Mouse (Mus musculus): Measurements from ENCODE around the gene Baz1b. TPM values are rescaled to one million over a fixed set of nuclear protein-coding genes. Genes with fewer than 3 reads are reported as not detected.

Baz1b gene
- total RNA-seq, 1 experiment, result 70.1 TPM

- TF ChIP-seq MAFK (IDR thresholded peaks at IDR 0.05; ENCODE audit: insufficient read depth, low read depth, low read length) (no peak), ZNF384 (IDR thresholded peaks at IDR 0.05; ENCODE audit: low read depth, low read length) (no peak), HCFC1 (IDR thresholded peaks at IDR 0.05; ENCODE audit: borderline replicate concordance, insufficient read depth, low read length) (no peak), CHD2 (IDR thresholded peaks at IDR 0.05; ENCODE audit: low read depth, low read length) (no peak), ZC3H11A (IDR thresholded peaks at IDR 0.05; ENCODE audit: borderline replicate concordance, low read depth, low read length) (no peak)
- Histone ChIP-seq H3K4me1 (ENCODE audit: control insufficient read depth in 2 of 2, insufficient read depth in 2 of 2, low read length in 2 of 2, poor library complexity in 1 of 2) (no peaks in the 10 kb centered on the region; a peak in 1 of 4 replicates), H3K9ac (ENCODE audit: insufficient read depth, low read depth, low read length, poor library complexity, severe bottlenecking) (no peak overlapping the region), H3K9me3 (ENCODE audit: control insufficient read depth, insufficient read depth, low read depth, low read length) (no peaks in the 10 kb centered on the region), H3K36me3 (ENCODE audit: control insufficient read depth, insufficient read depth, low read length, poor library complexity, severe bottlenecking) (peaks cover 18% of the 10 kb centered on the region), H3K4me3 (ENCODE audit: insufficient read depth in 1 of 2, low read depth in 1 of 2, low read length in 2 of 2, poor library complexity in 1 of 2, severe bottlenecking in 1 of 2) (no peak overlapping the region), H3K27ac (ENCODE audit: insufficient read depth, low read depth, low read length, poor library complexity, severe bottlenecking) (no peak overlapping the region)
- in situ Hi-C loops (cut with MboI; ENCODE audit: low sequenced_read_pairs in 2 of 2, unreplicated experiment in 2 of 2), result no loop called here
- DNase-seq (ENCODE audit: low read depth, low spot score), result no peak
Measured at GRCm38 (mm10) chr5:135192431-135192830, 5.4 kb downstream of the Baz1b start.

DNA sequence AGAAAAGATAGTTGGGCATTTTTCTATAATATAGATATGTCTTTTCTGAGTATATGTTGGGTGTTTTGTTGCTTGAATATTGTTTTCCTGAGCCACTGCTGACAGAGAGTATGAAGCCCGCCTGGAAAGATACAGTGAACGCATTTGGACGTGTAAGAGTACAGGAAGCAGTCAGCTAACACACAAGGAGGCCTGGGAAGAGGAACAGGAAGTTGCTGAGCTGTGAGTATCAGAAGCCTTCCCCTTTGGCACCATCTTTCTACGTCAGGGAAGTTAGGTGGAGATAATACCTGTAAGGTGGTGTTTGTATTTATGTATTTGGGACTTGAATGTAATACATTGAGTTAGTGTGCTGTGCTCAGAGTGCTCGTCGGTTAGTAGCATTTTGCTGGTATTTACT is 9.3 kb downstream of the Baz1b start:
- Histone ChIP-seq H3K9me3 (ENCODE audit: control insufficient read depth, insufficient read depth, low read depth, low read length) (no peaks in the 10 kb centered on the region), H3K9ac (ENCODE audit: insufficient read depth, low read depth, low read length, poor library complexity, severe bottlenecking) (no peak overlapping the region), H3K4me1 (ENCODE audit: control insufficient read depth in 2 of 2, insufficient read depth in 2 of 2, low read length in 2 of 2, poor library complexity in 1 of 2) (no peaks in the 10 kb centered on the region; a peak in 1 of 4 replicates), H3K36me3 (ENCODE audit: control insufficient read depth, insufficient read depth, low read length, poor library complexity, severe bottlenecking) (peaks cover 18% of the 10 kb centered on the region), H3K27ac (ENCODE audit: insufficient read depth, low read depth, low read length, poor library complexity, severe bottlenecking) (no peak overlapping the region), H3K4me3 (ENCODE audit: insufficient read depth in 1 of 2, low read depth in 1 of 2, low read length in 2 of 2, poor library complexity in 1 of 2, severe bottlenecking in 1 of 2) (no peak overlapping the region)
- in situ Hi-C loops (cut with MboI; ENCODE audit: low sequenced_read_pairs in 2 of 2, unreplicated experiment in 2 of 2), result no loop called here
- no peak for TF ChIP-seq ZNF384 (IDR thresholded peaks at IDR 0.05; ENCODE audit: low read depth, low read length)
- no peak for DNase-seq (ENCODE audit: low read depth, low spot score)

DNA sequence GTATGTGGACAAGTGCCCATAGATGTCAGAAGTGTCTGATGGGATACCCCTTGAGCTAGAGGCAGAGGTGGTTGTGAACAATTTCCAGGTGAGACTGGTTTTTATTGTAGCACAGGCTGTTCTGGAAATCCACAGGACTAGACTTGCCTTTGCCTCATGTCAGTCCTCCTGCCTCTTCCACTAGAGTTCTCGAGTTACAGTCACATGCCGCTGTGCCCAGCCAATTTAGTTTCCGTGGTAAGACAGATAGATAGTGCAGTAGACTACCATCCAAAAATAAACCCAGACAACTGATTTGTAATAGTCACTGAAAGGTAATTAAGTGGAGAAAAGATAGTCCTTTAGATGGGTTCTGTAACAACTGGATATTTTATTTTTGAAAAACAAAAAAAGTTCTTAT is 15.7 kb downstream of the Baz1b start:
- no peaks in the 10 kb centered on the region for H3K9me3 ChIP-seq (ENCODE audit: control insufficient read depth, insufficient read depth, low read depth, low read length)
- H3K27ac ChIP-seq (ENCODE audit: insufficient read depth, low read depth, low read length, poor library complexity, severe bottlenecking), result no peak overlapping the region
- H3K4me1 ChIP-seq (ENCODE audit: control insufficient read depth in 2 of 2, insufficient read depth in 2 of 2, low read length in 2 of 2, poor library complexity in 1 of 2), result no peaks in the 10 kb centered on the region
- H3K4me3 ChIP-seq (ENCODE audit: insufficient read depth in 1 of 2, low read depth in 1 of 2, low read length in 2 of 2, poor library complexity in 1 of 2, severe bottlenecking in 1 of 2), result no peak overlapping the region
- DNase-seq (ENCODE audit: low read depth, low spot score), result no peak
- H3K9ac ChIP-seq (ENCODE audit: insufficient read depth, low read depth, low read length, poor library complexity, severe bottlenecking), result no peak overlapping the region
- in situ Hi-C loops (cut with MboI; ENCODE audit: low sequenced_read_pairs in 2 of 2, unreplicated experiment in 2 of 2), result no loop called here
- peaks cover 17% of the 10 kb centered on the region for H3K36me3 ChIP-seq (ENCODE audit: control insufficient read depth, insufficient read depth, low read length, poor library complexity, severe bottlenecking)
- TF ChIP-seq CHD2 (IDR thresholded peaks at IDR 0.05; ENCODE audit: low read depth, low read length) (no peak), ZNF384 (IDR thresholded peaks at IDR 0.05; ENCODE audit: low read depth, low read length) (no peak), MAFK (IDR thresholded peaks at IDR 0.05; ENCODE audit: insufficient read depth, low read depth, low read length) (no peak), ZC3H11A (IDR thresholded peaks at IDR 0.05; ENCODE audit: borderline replicate concordance, low read depth, low read length) (no peak), HCFC1 (IDR thresholded peaks at IDR 0.05; ENCODE audit: borderline replicate concordance, insufficient read depth, low read length) (no peak)

- TF ChIP-seq ZNF384 (IDR thresholded peaks at IDR 0.05; ENCODE audit: low read depth, low read length) (no peak), ZC3H11A (IDR thresholded peaks at IDR 0.05; ENCODE audit: borderline replicate concordance, low read depth, low read length) (no peak), MAFK (IDR thresholded peaks at IDR 0.05; ENCODE audit: insufficient read depth, low read depth, low read length) (no peak), CHD2 (IDR thresholded peaks at IDR 0.05; ENCODE audit: low read depth, low read length) (no peak), HCFC1 (IDR thresholded peaks at IDR 0.05; ENCODE audit: borderline replicate concordance, insufficient read depth, low read length) (no peak)
Measured at GRCm38 (mm10) chr5:135208197-135208596, 21.1 kb downstream of the Baz1b start.

DNA sequence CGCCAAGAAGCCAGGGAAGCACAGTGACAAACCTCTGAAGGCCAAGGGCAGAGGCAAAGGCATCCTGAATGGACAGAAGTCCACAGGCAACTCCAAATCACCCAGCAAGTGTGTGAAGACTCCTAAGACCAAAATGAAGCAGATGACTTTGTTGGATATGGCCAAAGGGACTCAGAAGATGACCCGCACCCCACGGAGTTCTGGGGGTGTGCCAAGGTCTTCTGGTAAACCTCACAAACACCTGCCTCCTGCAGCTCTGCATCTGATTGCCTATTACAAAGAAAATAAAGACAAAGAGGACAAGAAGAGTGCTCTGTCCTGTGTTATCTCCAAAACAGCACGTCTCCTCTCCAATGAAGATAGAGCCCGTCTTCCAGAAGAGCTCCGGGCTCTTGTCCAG is 29.8 kb downstream of the Baz1b start:
- Histone ChIP-seq H3K36me3 (ENCODE audit: control insufficient read depth, insufficient read depth, low read length, poor library complexity, severe bottlenecking) (peaks cover 50% of the 10 kb centered on the region), H3K27ac (ENCODE audit: insufficient read depth, low read depth, low read length, poor library complexity, severe bottlenecking) (no peak overlapping the region), H3K4me1 (ENCODE audit: control insufficient read depth in 2 of 2, insufficient read depth in 2 of 2, low read length in 2 of 2, poor library complexity in 1 of 2) (no peaks in the 10 kb centered on the region), H3K9me3 (ENCODE audit: control insufficient read depth, insufficient read depth, low read depth, low read length) (no peaks in the 10 kb centered on the region), H3K4me3 (ENCODE audit: insufficient read depth in 1 of 2, low read depth in 1 of 2, low read length in 2 of 2, poor library complexity in 1 of 2, severe bottlenecking in 1 of 2) (no peak overlapping the region), H3K9ac (ENCODE audit: insufficient read depth, low read depth, low read length, poor library complexity, severe bottlenecking) (no peak overlapping the region)
- DNase-seq (ENCODE audit: low read depth, low spot score), result no peak
- in situ Hi-C loops (cut with MboI; ENCODE audit: low sequenced_read_pairs in 2 of 2, unreplicated experiment in 2 of 2), result no loop called here
- no peak for TF ChIP-seq HCFC1 (IDR thresholded peaks at IDR 0.05; ENCODE audit: borderline replicate concordance, insufficient read depth, low read length)
- no peak for TF ChIP-seq MAFK (IDR thresholded peaks at IDR 0.05; ENCODE audit: insufficient read depth, low read depth, low read length)
- no peak for TF ChIP-seq CHD2 (IDR thresholded peaks at IDR 0.05; ENCODE audit: low read depth, low read length)
- TF ChIP-seq ZC3H11A (IDR thresholded peaks at IDR 0.05; ENCODE audit: borderline replicate concordance, low read depth, low read length), result no peak

More at GRCm38 (mm10) chr5:135208197-135208596, 21.1 kb downstream of the Baz1b start:
- in situ Hi-C loops (cut with MboI; ENCODE audit: low sequenced_read_pairs in 2 of 2, unreplicated experiment in 2 of 2), result no loop called here
- H3K27ac ChIP-seq (ENCODE audit: insufficient read depth, low read depth, low read length, poor library complexity, severe bottlenecking), result no peak overlapping the region
- no peak overlapping the region for H3K4me3 ChIP-seq (ENCODE audit: insufficient read depth in 1 of 2, low read depth in 1 of 2, low read length in 2 of 2, poor library complexity in 1 of 2, severe bottlenecking in 1 of 2)
- H3K36me3 ChIP-seq (ENCODE audit: control insufficient read depth, insufficient read depth, low read length, poor library complexity, severe bottlenecking), result peaks cover 33% of the 10 kb centered on the region
- H3K9ac ChIP-seq (ENCODE audit: insufficient read depth, low read depth, low read length, poor library complexity, severe bottlenecking), result no peak overlapping the region
- DNase-seq (ENCODE audit: low read depth, low spot score), result peak; percentile 34
- no peaks in the 10 kb centered on the region for H3K9me3 ChIP-seq (ENCODE audit: control insufficient read depth, insufficient read depth, low read depth, low read length)
- H3K4me1 ChIP-seq (ENCODE audit: control insufficient read depth in 2 of 2, insufficient read depth in 2 of 2, low read length in 2 of 2, poor library complexity in 1 of 2), result no peaks in the 10 kb centered on the region

All from ES-E14 (cell line).